Mouse (Mus musculus): ENCODE results near the gene Phf21b. TPM values are rescaled to one million over a fixed set of nuclear protein-coding genes. Genes with fewer than 3 reads are reported as not detected.
A peak's percentile ranks its signal among the peaks of the same experiment; 100 is the strongest.

The Phf21b gene
- polyA plus RNA-seq, 1 experiment from 2014 or later: 0.16 TPM

- TF ChIP-seq EP300 (optimal IDR thresholded peaks at IDR 0.05) (no peak), CTCF (IDR thresholded peaks at IDR 0.05; ENCODE audit: low read depth) (peak; percentile 39)
- no peak for DNase-seq (ENCODE audit: low spot score)
- Histone ChIP-seq H3K4me3 (ENCODE audit: low read depth, low read length) (no peak overlapping the region), H3K9ac (ENCODE audit: low read length) (no peak overlapping the region), H3K27me3 (ENCODE audit: control insufficient read depth, insufficient read depth, low read length) (no peaks in the 10 kb centered on the region), H3K4me2 (replicated peaks; ENCODE audit: low read depth) (no peak overlapping the region), H3K4me1 (replicated peaks; ENCODE audit: control insufficient read depth, insufficient read depth) (no peaks in the 10 kb centered on the region), H3K27ac (replicated peaks) (no peak overlapping the region), H3K36me3 (ENCODE audit: control insufficient read depth, insufficient read depth, low read length) (no peaks in the 10 kb centered on the region), H3K9me3 (ENCODE audit: control insufficient read depth, low read length) (no peaks in the 10 kb centered on the region)
- 71% methylated on average over 3 of the region's 3 CpGs for WGBS
- no peak for ATAC-seq (ENCODE audit: low FRiP score, low TSS enrichment)
These were observed 15.3 kb downstream of the Phf21b start for GRCm38 (mm10) chr15:84840560-84840959.

- Histone ChIP-seq H3K27ac (replicated peaks) (no peak overlapping the region), H3K27me3 (ENCODE audit: control insufficient read depth, insufficient read depth, low read length) (no peaks in the 10 kb centered on the region), H3K9me3 (ENCODE audit: control insufficient read depth, low read length) (no peaks in the 10 kb centered on the region), H3K4me2 (replicated peaks; ENCODE audit: low read depth) (no peak overlapping the region), H3K4me3 (ENCODE audit: low read depth, low read length) (no peak overlapping the region), H3K9ac (ENCODE audit: low read length) (no peak overlapping the region), H3K4me1 (replicated peaks; ENCODE audit: control insufficient read depth, insufficient read depth) (no peaks in the 10 kb centered on the region), H3K36me3 (ENCODE audit: control insufficient read depth, insufficient read depth, low read length) (no peaks in the 10 kb centered on the region)
- WGBS: 58% methylated on average over 3 of the region's 3 CpGs
- ATAC-seq (ENCODE audit: low FRiP score, low TSS enrichment): 0 out of 2 replicates have a peak, but pooled peaks have one; percentile 14
- TF ChIP-seq EP300 (optimal IDR thresholded peaks at IDR 0.05): no peak
- TF ChIP-seq CTCF (IDR thresholded peaks at IDR 0.05; ENCODE audit: low read depth): no peak
- no peak for DNase-seq (ENCODE audit: low spot score)
These were observed 16.3 kb downstream of the Phf21b start for GRCm38 (mm10) chr15:84839521-84839920.

- no peak overlapping the region for H3K27ac ChIP-seq (replicated peaks)
- H3K27me3 ChIP-seq (ENCODE audit: control insufficient read depth, insufficient read depth, low read length): no peaks in the 10 kb centered on the region
- H3K4me3 ChIP-seq (ENCODE audit: low read depth, low read length): no peak overlapping the region
- no peak overlapping the region for H3K9ac ChIP-seq (ENCODE audit: low read length)
- H3K4me1 ChIP-seq (replicated peaks; ENCODE audit: control insufficient read depth, insufficient read depth): no peaks in the 10 kb centered on the region
- H3K9me3 ChIP-seq (ENCODE audit: control insufficient read depth, low read length): no peaks in the 10 kb centered on the region
- 83% methylated on average over 6 of the region's 6 CpGs for WGBS
- H3K4me2 ChIP-seq (replicated peaks; ENCODE audit: low read depth): no peak overlapping the region
- DNase-seq (ENCODE audit: low spot score) (no peak), ATAC-seq (ENCODE audit: low FRiP score, low TSS enrichment) (no peak)
- TF ChIP-seq EP300 (optimal IDR thresholded peaks at IDR 0.05) (no peak), CTCF (IDR thresholded peaks at IDR 0.05; ENCODE audit: low read depth) (no peak)
- H3K36me3 ChIP-seq (ENCODE audit: control insufficient read depth, insufficient read depth, low read length): no peaks in the 10 kb centered on the region
These were observed 18.0 kb downstream of the Phf21b start for GRCm38 (mm10) chr15:84837896-84838295.

GRCm38 (mm10) chr15:84829416-84829815, 26.4 kb downstream of the Phf21b start:
- Histone ChIP-seq H3K27me3 (ENCODE audit: control insufficient read depth, insufficient read depth, low read length) (no peaks in the 10 kb centered on the region), H3K4me1 (replicated peaks; ENCODE audit: control insufficient read depth, insufficient read depth) (no peaks in the 10 kb centered on the region), H3K36me3 (ENCODE audit: control insufficient read depth, insufficient read depth, low read length) (no peaks in the 10 kb centered on the region), H3K4me2 (replicated peaks; ENCODE audit: low read depth) (no peak overlapping the region), H3K27ac (replicated peaks) (no peak overlapping the region), H3K9me3 (ENCODE audit: control insufficient read depth, low read length) (no peaks in the 10 kb centered on the region), H3K9ac (ENCODE audit: low read length) (no peak overlapping the region), H3K4me3 (ENCODE audit: low read depth, low read length) (no peak overlapping the region)
- ATAC-seq (ENCODE audit: low FRiP score, low TSS enrichment): peak; percentile 87
- TF ChIP-seq EP300 (optimal IDR thresholded peaks at IDR 0.05) (no peak), CTCF (IDR thresholded peaks at IDR 0.05; ENCODE audit: low read depth) (peak; percentile 75)
- peak; percentile 87 for DNase-seq (ENCODE audit: low spot score)
- WGBS: 2% methylated on average over 15 of the region's 15 CpGs

- Histone ChIP-seq H3K27me3 (ENCODE audit: control insufficient read depth, insufficient read depth, low read length) (no peaks in the 10 kb centered on the region), H3K27ac (replicated peaks) (no peak overlapping the region), H3K4me2 (replicated peaks; ENCODE audit: low read depth) (no peak overlapping the region), H3K9me3 (ENCODE audit: control insufficient read depth, low read length) (no peaks in the 10 kb centered on the region), H3K36me3 (ENCODE audit: control insufficient read depth, insufficient read depth, low read length) (no peaks in the 10 kb centered on the region), H3K4me1 (replicated peaks; ENCODE audit: control insufficient read depth, insufficient read depth) (no peaks in the 10 kb centered on the region), H3K4me3 (ENCODE audit: low read depth, low read length) (no peak overlapping the region), H3K9ac (ENCODE audit: low read length) (no peak overlapping the region)
- ATAC-seq (ENCODE audit: low FRiP score, low TSS enrichment) (no peak), DNase-seq (ENCODE audit: low spot score) (no peak)
- TF ChIP-seq EP300 (optimal IDR thresholded peaks at IDR 0.05): no peak
- no peak for TF ChIP-seq CTCF (IDR thresholded peaks at IDR 0.05; ENCODE audit: low read depth)
- WGBS: 90% methylated on average over 12 of the region's 12 CpGs
These were observed 27.2 kb downstream of the Phf21b start for GRCm38 (mm10) chr15:84828603-84829002.

- no peak for DNase-seq (ENCODE audit: low spot score)
- ATAC-seq (ENCODE audit: low FRiP score, low TSS enrichment): no peak
- Histone ChIP-seq H3K4me1 (replicated peaks; ENCODE audit: control insufficient read depth, insufficient read depth) (no peaks in the 10 kb centered on the region), H3K9me3 (ENCODE audit: control insufficient read depth, low read length) (no peaks in the 10 kb centered on the region), H3K36me3 (ENCODE audit: control insufficient read depth, insufficient read depth, low read length) (no peaks in the 10 kb centered on the region), H3K4me3 (ENCODE audit: low read depth, low read length) (no peak overlapping the region), H3K27me3 (ENCODE audit: control insufficient read depth, insufficient read depth, low read length) (no peaks in the 10 kb centered on the region), H3K27ac (replicated peaks) (no peak overlapping the region), H3K4me2 (replicated peaks; ENCODE audit: low read depth) (no peak overlapping the region), H3K9ac (ENCODE audit: low read length) (no peak overlapping the region)
- no peak for TF ChIP-seq EP300 (optimal IDR thresholded peaks at IDR 0.05)
- TF ChIP-seq CTCF (IDR thresholded peaks at IDR 0.05; ENCODE audit: low read depth): no peak
- 86% methylated on average over 4 of the region's 4 CpGs for WGBS
These were observed 32.8 kb downstream of the Phf21b start for GRCm38 (mm10) chr15:84823086-84823485.
